Mouse (Mus musculus) liver, embryonic 15.5 days (tissue): ENCODE data around the gene Inca1. TPM values are rescaled to one million over a fixed set of nuclear protein-coding genes. Genes with fewer than 3 reads are reported as not detected.
A peak's percentile ranks its signal among the peaks of the same experiment; 100 is the strongest.

Source experiments
- ATAC-seq: fragments of 200-750 bp; cut with Nextera tagmentation; 2 replicates; pipeline ENCODE4 v1.8.0; 2017; ENCODE audit warnings: moderate number of reproducible peaks, mild to moderate bottlenecking, moderate library complexity; ENCODE audit not compliant: insufficient read depth
- H3K27ac ChIP-seq: fragments of 300-500 bp; sonication (generic); replicated peaks from 2 replicates; pipeline ENCODE4 v1.5.1; 2015; ENCODE audit warnings: mild to moderate bottlenecking, inconsistent platforms
- H3K27me3 ChIP-seq: fragments of 300-500 bp; sonication (generic); 2 replicates; pipeline ENCODE4 v1.6.1; 2015; ENCODE audit warnings: mild to moderate bottlenecking, inconsistent platforms
- H3K36me3 ChIP-seq: fragments of 300-500 bp; sonication (generic); replicated peaks from 2 replicates; pipeline ENCODE4 v1.6.1; 2015; ENCODE audit warnings: moderate library complexity, mild to moderate bottlenecking, inconsistent platforms
- H3K4me1 ChIP-seq: fragments of 300-500 bp; sonication (generic); replicated peaks from 2 replicates; pipeline ENCODE4 v1.6.1; 2015; ENCODE audit warnings: inconsistent platforms
- H3K4me2 ChIP-seq: fragments of 300-500 bp; sonication (generic); 2 replicates; pipeline ENCODE4 v1.6.1; 2015; ENCODE audit warnings: moderate library complexity, mild to moderate bottlenecking, inconsistent platforms
- H3K4me3 ChIP-seq: fragments of 300-500 bp; sonication (generic); replicated peaks from 2 replicates; pipeline ENCODE4 v1.5.1; 2015; ENCODE audit warnings: mild to moderate bottlenecking, inconsistent platforms
- H3K9ac ChIP-seq: fragments of 300-500 bp; sonication (generic); 2 replicates; pipeline ENCODE4 v1.6.1; 2015; ENCODE audit warnings: moderate library complexity, mild to moderate bottlenecking, inconsistent platforms
- H3K9me3 ChIP-seq: fragments of 300-500 bp; sonication (generic); replicated peaks from 2 replicates; pipeline ENCODE4 v1.6.1; 2016; ENCODE audit warnings: inconsistent platforms
- WGBS: fragments of 180-500 bp; shearing (Covaris S2); methylation state at CpG from one replicate; pipeline ENCODE4 v1.1.7; 2015; ENCODE audit warnings: mixed read lengths; ENCODE audit not compliant: insufficient replicate concordance; 5-methylcytosine and 5-hydroxymethylcytosine counted together
- polyA plus RNA-seq: library from polyadenylated mRNA; unstranded; fragments of >200 nt; fragmentation: Nextera tagmentation; extraction: Ambion mirVana; gene quantifications from 2 replicates; pipeline ENCODE4 v1.2.1, GENCODE M21; 2015

The Inca1 gene
- 1.3 and 1.6 TPM in 2 replicates for polyA plus RNA-seq

- H3K4me1 ChIP-seq: peaks cover 27% of the 10 kb centered on the region
- H3K36me3 ChIP-seq: peaks cover 8% of the 10 kb centered on the region; the same call in 1 of the 2 replicates
- WGBS: 2% methylated on average over 68 of the region's 69 CpGs
- H3K9ac ChIP-seq: peak within 1 kb of the TSS; percentile 67
- peak within 1 kb of the TSS; percentile 84 for H3K27ac ChIP-seq
- H3K9me3 ChIP-seq: no peaks in the 10 kb centered on the region
- H3K27me3 ChIP-seq: peaks cover 56% of the 10 kb centered on the region
- peak within 1 kb of the TSS; percentile 95 for H3K4me2 ChIP-seq
- peak; percentile 92 for ATAC-seq
- H3K4me3 ChIP-seq: peak within 1 kb of the TSS; percentile 75
Measured at GRCm38 (mm10) chr11:70699722-70700556, at the start of gene Inca1, which contains the start of gene Kif1c. Gene Inca1, minus strand, starts transcription at chr11:70700155. Gene Kif1c, plus strand, starts transcription at chr11:70700548.

- H3K9me3 ChIP-seq: no peaks in the 10 kb centered on the region
- WGBS: 53% methylated on average over 4 of the region's 4 CpGs
- peaks cover 3% of the 10 kb centered on the region; the same call in 1 of the 2 replicates for H3K27me3 ChIP-seq
- no peak overlapping the region for H3K9ac ChIP-seq
- no peak overlapping the region for H3K4me3 ChIP-seq
- no peak overlapping the region for H3K27ac ChIP-seq
- no peak overlapping the region for H3K4me2 ChIP-seq
- no peak for ATAC-seq
- 0 out of 2 replicates have a peak, but pooled peaks cover 10% of the 10 kb centered on the region for H3K4me1 ChIP-seq
- H3K36me3 ChIP-seq: no peaks in the 10 kb centered on the region
Measured at GRCm38 (mm10) chr11:70747876-70748545, 48.1 kb upstream of the Inca1 start.

GRCm38 (mm10) chr11:70745636-70746035, 45.7 kb upstream of the Inca1 start:
- Histone ChIP-seq H3K4me1 (peaks cover 4% of the 10 kb centered on the region; the same call in 1 of the 2 replicates), H3K4me2 (no peak overlapping the region), H3K27me3 (peaks cover 3% of the 10 kb centered on the region), H3K27ac (no peak overlapping the region), H3K9ac (no peak overlapping the region), H3K9me3 (no peaks in the 10 kb centered on the region), H3K4me3 (no peak overlapping the region), H3K36me3 (no peaks in the 10 kb centered on the region)
- no peak for ATAC-seq
- 60% methylated on average over 7 of the region's 7 CpGs for WGBS

GRCm38 (mm10) chr11:70742581-70743459, 42.9 kb upstream of the Inca1 start:
- H3K9ac ChIP-seq: no peak overlapping the region
- H3K27me3 ChIP-seq: peaks cover 8% of the 10 kb centered on the region
- no peak overlapping the region for H3K4me3 ChIP-seq
- WGBS: 73% methylated on average over 12 of the region's 12 CpGs
- no peak overlapping the region for H3K27ac ChIP-seq
- H3K9me3 ChIP-seq: no peaks in the 10 kb centered on the region
- ATAC-seq: no peak
- peaks cover 4% of the 10 kb centered on the region; the same call in 1 of the 2 replicates for H3K4me1 ChIP-seq
- no peaks in the 10 kb centered on the region for H3K36me3 ChIP-seq
- H3K4me2 ChIP-seq: no peak overlapping the region

DNA sequence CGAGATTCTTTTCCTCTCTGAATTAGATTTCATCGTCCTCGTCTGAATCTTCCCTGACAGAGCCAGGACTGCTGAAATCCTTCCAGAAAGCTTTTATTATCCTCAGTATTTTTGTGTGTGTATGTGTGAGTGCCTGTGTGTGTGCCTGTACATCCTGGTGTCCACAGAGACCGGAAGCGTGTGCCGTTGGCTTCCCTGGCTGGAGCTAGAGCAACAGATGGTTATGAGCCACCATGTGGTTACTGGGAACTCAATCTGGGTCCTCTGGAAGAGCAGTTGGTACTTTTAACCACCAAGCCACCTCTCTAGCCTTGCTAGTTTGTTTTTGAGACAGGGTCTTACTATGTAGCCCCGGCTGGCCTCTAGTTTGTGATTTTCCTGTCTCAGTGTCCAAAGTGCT, 42.2 kb upstream of the Inca1 start:
- Histone ChIP-seq H3K27ac (no peak overlapping the region), H3K9ac (no peak overlapping the region), H3K36me3 (no peaks in the 10 kb centered on the region), H3K4me1 (peaks cover 4% of the 10 kb centered on the region), H3K9me3 (no peaks in the 10 kb centered on the region), H3K4me2 (no peak overlapping the region), H3K4me3 (no peak overlapping the region), H3K27me3 (peaks cover 15% of the 10 kb centered on the region)
- WGBS: 74% methylated on average over 7 of the region's 7 CpGs
- no peak for ATAC-seq

DNA sequence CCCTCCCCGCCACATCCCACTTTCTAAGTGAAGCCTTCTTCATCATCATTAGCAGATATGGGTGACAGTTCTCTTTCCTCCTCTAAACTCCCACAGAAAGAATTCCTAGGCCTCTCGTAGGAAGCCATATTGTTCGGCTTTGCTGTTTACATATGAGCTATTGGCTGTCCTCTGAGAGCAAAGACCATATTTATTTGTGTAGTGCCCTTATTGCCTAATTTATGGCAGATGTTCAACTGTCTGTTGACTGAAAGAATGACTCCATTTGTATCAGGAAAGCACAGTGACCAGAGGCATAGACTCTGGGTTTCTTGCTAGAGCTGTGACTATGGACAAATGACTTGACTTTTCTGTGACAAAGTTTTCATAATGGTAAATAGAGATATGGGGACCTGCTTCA, 41.6 kb upstream of the Inca1 start:
- Histone ChIP-seq H3K4me3 (no peak overlapping the region), H3K4me2 (no peak overlapping the region), H3K9me3 (no peaks in the 10 kb centered on the region), H3K27me3 (peaks cover 20% of the 10 kb centered on the region), H3K36me3 (no peaks in the 10 kb centered on the region), H3K9ac (no peak overlapping the region), H3K27ac (no peak overlapping the region), H3K4me1 (peaks cover 4% of the 10 kb centered on the region)
- WGBS: 61% methylated on average over 3 of the region's 3 CpGs
- peak; percentile 31 for ATAC-seq

DNA sequence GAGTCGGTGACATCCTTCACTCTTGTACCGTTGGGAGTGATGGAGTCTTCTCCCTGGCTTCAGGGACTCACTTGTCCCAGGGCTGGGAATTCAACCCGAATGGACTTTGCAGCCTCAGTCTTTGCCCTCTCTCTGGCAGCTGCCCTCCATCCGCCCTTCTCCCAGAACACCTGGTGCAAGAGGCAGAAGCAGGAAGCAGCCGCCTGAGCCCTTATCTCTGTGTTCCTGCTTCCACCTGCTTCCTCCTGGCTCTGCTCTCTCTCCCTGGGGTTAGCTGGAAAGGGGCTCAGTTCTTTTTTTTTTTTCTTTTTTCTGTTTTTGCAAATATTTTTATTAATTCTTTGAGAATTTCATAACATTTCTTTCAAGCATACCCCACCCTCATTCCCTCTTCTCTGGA, 37.8 kb upstream of the Inca1 start:
- Histone ChIP-seq H3K4me3 (no peak overlapping the region), H3K27me3 (peaks cover 38% of the 10 kb centered on the region), H3K36me3 (no peaks in the 10 kb centered on the region), H3K9ac (no peak overlapping the region), H3K9me3 (no peaks in the 10 kb centered on the region), H3K27ac (no peak overlapping the region), H3K4me1 (peaks cover 4% of the 10 kb centered on the region), H3K4me2 (no peak overlapping the region)
- 12% methylated on average over 5 of the region's 5 CpGs for whole genome bisulfite sequencing
- ATAC-seq: no peak

- Histone ChIP-seq H3K9ac (no peak overlapping the region), H3K9me3 (no peaks in the 10 kb centered on the region), H3K27ac (no peak overlapping the region), H3K4me1 (peaks cover 4% of the 10 kb centered on the region), H3K27me3 (peaks cover 36% of the 10 kb centered on the region), H3K4me3 (no peak overlapping the region), H3K36me3 (0 out of 2 replicates have a peak, but pooled peaks cover 2% of the 10 kb centered on the region), H3K4me2 (no peak overlapping the region)
- 43% methylated on average over 5 of the region's 5 CpGs for WGBS
- peak; percentile 23; the same call in 1 of the 2 replicates for ATAC-seq
Measured at GRCm38 (mm10) chr11:70733256-70733655, 33.3 kb upstream of the Inca1 start.

DNA sequence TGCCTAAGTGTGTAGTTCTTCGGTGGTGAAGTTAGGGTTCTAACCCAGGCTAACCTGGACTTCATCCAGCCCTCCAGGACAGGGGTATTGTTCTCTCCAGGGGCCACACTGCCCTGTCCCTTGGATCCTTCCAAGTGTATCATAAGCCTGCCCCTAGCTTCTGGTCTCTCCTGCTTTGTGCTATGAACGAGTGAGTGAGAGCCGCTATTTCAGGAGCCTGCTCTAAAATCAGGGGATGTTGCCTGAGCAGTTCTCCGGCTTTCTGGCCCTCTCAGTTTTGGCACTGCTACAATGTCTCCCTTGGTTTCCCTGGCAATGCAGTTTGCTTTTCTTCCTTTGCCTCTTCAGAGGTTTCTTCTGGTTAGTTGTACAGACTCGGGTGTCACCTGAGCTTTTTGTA, 31.2 kb upstream of the Inca1 start:
- Histone ChIP-seq H3K27me3 (peaks cover 19% of the 10 kb centered on the region), H3K9ac (no peak overlapping the region), H3K27ac (no peak overlapping the region), H3K4me3 (no peak overlapping the region), H3K4me1 (peaks cover 4% of the 10 kb centered on the region), H3K4me2 (no peak overlapping the region), H3K36me3 (peaks cover 16% of the 10 kb centered on the region; the same call in 1 of the 2 replicates), H3K9me3 (no peaks in the 10 kb centered on the region)
- ATAC-seq: no peak
- WGBS: 55% methylated on average over 5 of the region's 5 CpGs

GRCm38 (mm10) chr11:70730427-70731038, 30.6 kb upstream of the Inca1 start:
- Histone ChIP-seq H3K27ac (no peak overlapping the region), H3K36me3 (peaks cover 22% of the 10 kb centered on the region; the same call in 1 of the 2 replicates), H3K27me3 (peaks cover 13% of the 10 kb centered on the region), H3K4me1 (peaks cover 4% of the 10 kb centered on the region), H3K9me3 (no peaks in the 10 kb centered on the region), H3K9ac (no peak overlapping the region), H3K4me3 (no peak overlapping the region), H3K4me2 (no peak overlapping the region)
- ATAC-seq: peak; percentile 64; the same call in 1 of the 2 replicates
- WGBS: 58% methylated on average over 9 of the region's 9 CpGs
